Mouse (Mus musculus) gastrocnemius, adult 2 months (tissue): ENCODE measurements at regions not wholly inside any gene's neighbourhood (a gene's known extent, or its start where the extent isn't known, plus 50 kb on each side); places are given as distances from the start of the nearest gene placed in this dataset.

Experiments
- DNase-seq: peaks from one replicate; pipeline ENCODE4 v3.0.0; 2022
- H3K27ac ChIP-seq: fragments of 200-600 bp; 2 replicates; pipeline ENCODE4 v1.8.1; 2022; ENCODE audit warnings: mild to moderate bottlenecking
- H3K4me3 ChIP-seq: fragments of 200-600 bp; 2 replicates; pipeline ENCODE4 v1.8.1; 2022; ENCODE audit warnings: mild to moderate bottlenecking, moderate library complexity
- CTCF ChIP-seq: fragments of 200-600 bp; IDR thresholded peaks from 2 replicates; pipeline ENCODE4 v1.8.1; 2022; ENCODE audit warnings: antibody characterized with exemption, mild to moderate bottlenecking, moderate library complexity
- intact Hi-C: fragments of 180-260 bp; cut with DNase I; formaldehyde crosslinking; loops from one replicate; pipeline ENCODE4 v1.15.1; 2025

- no peak overlapping the region for H3K27ac ChIP-seq
- DNase-seq, result no peak
- intact Hi-C loops, result no loop called here
These were observed 149.5 kb upstream of the Spef2 start for GRCm38 (mm10) chr15:9898211-9898610.

DNA sequence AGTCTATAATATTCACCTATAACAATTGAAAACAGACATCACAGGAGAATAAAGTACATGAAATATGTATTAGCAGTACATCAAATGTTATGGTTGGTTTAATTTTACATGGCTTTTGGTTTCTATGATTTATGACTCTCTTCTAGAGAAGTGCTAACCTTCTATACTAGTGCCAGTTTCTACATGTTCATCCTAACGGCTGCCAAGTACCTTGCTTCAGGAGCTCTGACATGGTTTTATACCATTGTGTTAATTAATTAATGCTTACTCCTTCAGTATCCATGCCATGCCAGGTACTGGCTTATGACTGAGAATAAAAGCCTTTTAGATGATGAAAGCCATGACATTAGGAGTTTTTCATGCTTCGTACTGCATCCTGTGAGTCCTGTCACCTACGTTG lies 144.5 kb upstream of the Spef2 start:
- intact Hi-C loops, result no loop called here
- no peak for TF ChIP-seq CTCF
- no peak for DNase-seq
- Histone ChIP-seq H3K27ac (no peak overlapping the region), H3K4me3 (no peak overlapping the region)

More at GRCm38 (mm10) chr15:9898211-9898610, 149.5 kb upstream of the Spef2 start:
- no peak overlapping the region for H3K4me3 ChIP-seq
- TF ChIP-seq CTCF, result no peak

GRCm38 (mm10) chr15:9892208-9892607 lies 143.5 kb upstream of the Spef2 start:
- Histone ChIP-seq H3K4me3 (no peak overlapping the region), H3K27ac (no peak overlapping the region)
- intact Hi-C loops, result no loop called here
- TF ChIP-seq CTCF, result no peak
- no peak for DNase-seq

DNA sequence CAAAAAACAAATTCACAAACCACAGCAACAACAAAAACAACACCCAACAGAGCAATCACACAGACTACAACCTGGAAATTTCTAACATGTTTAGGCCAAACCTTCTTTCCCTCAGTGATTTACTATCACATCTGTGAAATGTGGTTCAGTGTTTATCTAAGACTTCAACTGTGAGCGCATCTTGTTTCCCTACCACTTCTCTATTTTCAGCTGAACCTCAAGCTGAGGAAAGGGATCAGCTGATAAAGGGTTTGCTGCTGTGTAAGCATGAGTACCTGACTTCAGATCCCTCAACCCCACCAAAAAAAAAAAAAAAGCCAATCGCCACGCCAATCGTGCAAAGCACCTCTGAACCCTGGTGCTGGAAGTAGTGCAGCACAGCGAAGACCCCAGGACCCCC lies 142.8 kb upstream of the Spef2 start:
- intact Hi-C loops, result no loop called here
- Histone ChIP-seq H3K4me3 (no peak overlapping the region), H3K27ac (no peak overlapping the region)
- TF ChIP-seq CTCF, result no peak
- no peak for DNase-seq

GRCm38 (mm10) chr15:9875776-9876175 lies 127.1 kb upstream of the Spef2 start:
- intact Hi-C loops, result no loop called here
- no peak for TF ChIP-seq CTCF
- Histone ChIP-seq H3K4me3 (no peak overlapping the region), H3K27ac (no peak overlapping the region)
- DNase-seq, result no peak

GRCm38 (mm10) chr15:9870126-9870525 lies 121.5 kb upstream of the Spef2 start:
- TF ChIP-seq CTCF, result no peak
- H3K27ac ChIP-seq, result no peak overlapping the region
- no peak overlapping the region for H3K4me3 ChIP-seq
- DNase-seq, result no peak
- intact Hi-C loops, result no loop called here

DNA sequence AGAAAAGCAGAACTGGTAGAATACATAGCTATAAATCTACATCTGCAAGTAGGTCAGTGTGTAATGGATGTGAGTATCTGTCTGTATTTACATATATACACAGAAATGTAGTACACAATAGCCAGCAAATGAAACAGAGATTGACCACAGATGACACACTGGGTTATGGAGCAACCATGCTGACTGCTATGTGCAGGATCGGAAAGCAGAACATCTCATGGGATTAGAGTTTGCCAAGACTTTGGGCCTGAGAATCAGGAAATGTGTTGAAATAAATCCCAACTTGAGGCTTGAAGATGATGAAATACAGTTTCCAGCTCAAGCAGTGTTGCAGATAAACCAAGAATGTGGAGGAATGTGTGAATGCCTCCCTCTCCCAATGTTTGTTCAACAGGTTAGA lies 116.1 kb upstream of the Spef2 start:
- intact Hi-C loops, result no loop called here
- peak; percentile 21 for DNase-seq
- Histone ChIP-seq H3K4me3 (no peak overlapping the region), H3K27ac (no peak overlapping the region)
- TF ChIP-seq CTCF, result no peak

- Histone ChIP-seq H3K27ac (no peak overlapping the region), H3K4me3 (no peak overlapping the region)
- intact Hi-C loops, result no loop called here
- no peak for DNase-seq
- no peak for TF ChIP-seq CTCF
These were observed 113.2 kb upstream of the Spef2 start for GRCm38 (mm10) chr15:9861825-9862224.

- no peak for TF ChIP-seq CTCF
- H3K4me3 ChIP-seq, result no peak overlapping the region
- no peak overlapping the region for H3K27ac ChIP-seq
- no peak for DNase-seq
- intact Hi-C loops, result no loop called here
These were observed 91.0 kb upstream of the Spef2 start for GRCm38 (mm10) chr15:9839681-9840080.

DNA sequence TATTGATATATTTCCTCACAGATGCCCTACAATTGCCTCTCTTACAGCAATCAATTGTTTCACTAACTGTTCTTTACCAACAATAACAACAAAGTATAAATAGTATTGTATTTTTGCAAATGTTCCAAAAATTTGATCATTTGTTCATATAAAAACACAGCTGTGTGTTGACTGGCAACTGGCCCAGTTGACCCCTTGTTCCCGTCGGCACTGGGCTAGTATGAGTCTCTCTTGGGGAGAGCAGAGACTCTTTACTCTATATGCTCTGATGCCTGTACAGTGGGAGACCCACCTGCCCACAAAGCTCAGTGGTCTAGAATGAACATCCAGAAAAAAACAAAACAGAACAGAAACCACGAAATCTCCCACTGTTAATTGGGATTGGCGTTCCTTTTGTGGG lies 86.4 kb upstream of the Spef2 start:
- intact Hi-C loops, result no loop called here
- H3K27ac ChIP-seq, result no peak overlapping the region
- peak; percentile 23 for DNase-seq
- no peak overlapping the region for H3K4me3 ChIP-seq
- TF ChIP-seq CTCF, result no peak

- no peak for TF ChIP-seq CTCF
- DNase-seq, result no peak
These were observed 55.8 kb upstream of the Spef2 start for GRCm38 (mm10) chr15:9804469-9804868.

More at GRCm38 (mm10) chr15:9804469-9804868, 55.8 kb upstream of the Spef2 start:
- H3K27ac ChIP-seq, result no peak overlapping the region
- H3K4me3 ChIP-seq, result no peak overlapping the region
- intact Hi-C loops, result no loop called here
